Mouse (Mus musculus): ENCODE data around the gene Unc93b1. TPM values are rescaled to one million over a fixed set of nuclear protein-coding genes. Genes with fewer than 3 reads are reported as not detected.

The Unc93b1 gene
- polyA plus RNA-seq, 1 experiment from 2014 or later: 48.1 TPM

DNA sequence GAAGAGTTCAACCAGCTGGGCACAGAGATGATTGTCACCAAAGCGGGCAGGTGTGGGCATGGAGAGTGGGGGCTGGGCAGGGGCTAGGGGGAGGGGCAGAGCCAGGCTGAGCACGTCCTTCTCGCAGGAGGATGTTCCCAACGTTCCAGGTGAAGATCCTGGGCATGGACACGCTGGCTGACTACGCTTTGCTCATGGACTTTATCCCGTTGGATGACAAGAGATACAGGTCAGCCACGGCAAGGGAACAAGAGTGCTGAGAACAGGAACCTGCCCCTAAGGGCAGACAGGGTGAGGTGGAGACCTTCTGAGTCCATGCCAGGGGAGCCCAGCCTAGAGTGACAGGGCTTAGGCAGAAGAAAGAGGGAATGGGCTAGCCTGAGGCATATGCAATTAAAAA, 61.8 kb downstream of the Unc93b1 start:
- ATAC-seq: no peak
- TF ChIP-seq EP300 (IDR thresholded peaks at IDR 0.05; ENCODE audit: low read depth) (no peak), CTCF (IDR thresholded peaks at IDR 0.05; ENCODE audit: low read depth) (no peak)
- no peaks in the 10 kb centered on the region for H3K36me3 ChIP-seq (replicated peaks; ENCODE audit: insufficient read depth, low read length)
- DNase-seq: no peak
- H3K9ac ChIP-seq (replicated peaks): no peak overlapping the region
- H3K4me2 ChIP-seq (ENCODE audit: low read depth, low read length): no peak overlapping the region
- H3K27me3 ChIP-seq (ENCODE audit: insufficient read depth, low read length): no peaks in the 10 kb centered on the region
- no peaks in the 10 kb centered on the region for H3K9me3 ChIP-seq (ENCODE audit: low read length)
- H3K4me3 ChIP-seq (ENCODE audit: low read depth, low read length): no peak overlapping the region
- no peak overlapping the region for H3K27ac ChIP-seq (ENCODE audit: low read depth)
- peaks cover 14% of the 10 kb centered on the region for H3K4me1 ChIP-seq (ENCODE audit: insufficient read depth)
- 63% methylated on average over 8 of the region's 8 CpGs for whole genome bisulfite sequencing (ENCODE audit: insufficient replicate concordance)

DNA sequence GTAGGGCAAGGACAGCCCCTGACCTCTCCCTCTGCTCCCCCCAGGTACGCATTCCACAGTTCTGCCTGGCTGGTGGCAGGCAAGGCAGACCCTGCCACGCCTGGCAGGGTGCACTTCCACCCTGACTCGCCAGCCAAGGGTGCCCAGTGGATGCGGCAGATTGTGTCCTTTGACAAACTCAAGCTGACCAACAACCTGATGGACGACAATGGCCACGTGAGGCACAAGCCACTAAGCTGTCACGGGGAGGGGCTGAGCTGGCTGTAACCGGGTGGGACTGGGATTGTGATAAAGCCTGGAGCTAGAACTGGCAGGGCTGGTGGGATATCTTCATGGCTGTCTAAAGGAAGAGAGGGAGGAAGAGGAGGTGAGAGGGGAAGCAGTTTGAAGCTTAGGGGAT, 62.2 kb downstream of the Unc93b1 start:
- H3K4me2 ChIP-seq (ENCODE audit: low read depth, low read length): no peak overlapping the region
- no peak overlapping the region for H3K27ac ChIP-seq (ENCODE audit: low read depth)
- peaks cover 14% of the 10 kb centered on the region for H3K4me1 ChIP-seq (ENCODE audit: insufficient read depth)
- WGBS (ENCODE audit: insufficient replicate concordance): 59% methylated on average over 8 of the region's 8 CpGs
- ATAC-seq (no peak), DNase-seq (no peak)
- H3K9me3 ChIP-seq (ENCODE audit: low read length): no peaks in the 10 kb centered on the region
- no peak overlapping the region for H3K9ac ChIP-seq (replicated peaks)
- H3K27me3 ChIP-seq (ENCODE audit: insufficient read depth, low read length): no peaks in the 10 kb centered on the region
- TF ChIP-seq CTCF (IDR thresholded peaks at IDR 0.05; ENCODE audit: low read depth): no peak
- no peak for TF ChIP-seq EP300 (IDR thresholded peaks at IDR 0.05; ENCODE audit: low read depth)
- no peak overlapping the region for H3K4me3 ChIP-seq (ENCODE audit: low read depth, low read length)
- no peaks in the 10 kb centered on the region for H3K36me3 ChIP-seq (replicated peaks; ENCODE audit: insufficient read depth, low read length)

- Histone ChIP-seq H3K4me2 (ENCODE audit: low read depth, low read length) (no peak overlapping the region), H3K4me3 (ENCODE audit: low read depth, low read length) (no peak overlapping the region), H3K27ac (ENCODE audit: low read depth) (no peak overlapping the region), H3K4me1 (ENCODE audit: insufficient read depth) (peaks cover 14% of the 10 kb centered on the region), H3K27me3 (ENCODE audit: insufficient read depth, low read length) (no peaks in the 10 kb centered on the region), H3K9ac (replicated peaks) (no peak overlapping the region), H3K36me3 (replicated peaks; ENCODE audit: insufficient read depth, low read length) (no peaks in the 10 kb centered on the region), H3K9me3 (ENCODE audit: low read length) (no peaks in the 10 kb centered on the region)
- TF ChIP-seq EP300 (IDR thresholded peaks at IDR 0.05; ENCODE audit: low read depth) (no peak), CTCF (IDR thresholded peaks at IDR 0.05; ENCODE audit: low read depth) (no peak)
- 83% methylated on average over 8 of the region's 8 CpGs for WGBS (ENCODE audit: insufficient replicate concordance)
- no peak for DNase-seq
- ATAC-seq: no peak
These were observed 63.3 kb downstream of the Unc93b1 start for GRCm38 (mm10) chr19:3998335-3998734.

Other genes starting within 250 kb of the Unc93b1 start
- 2.7 and 3.6 TPM in 2 replicates for gene Lrp5, start 248.6 kb upstream of the Unc93b1 start, polyA plus RNA-seq (2015; fragmentation: Nextera tagmentation; extraction: Ambion mirVana)
- 48.2 and 52.7 TPM in 2 replicates for gene 1810055G02Rik, start 226.9 kb upstream of the Unc93b1 start, polyA plus RNA-seq (2015; fragmentation: Nextera tagmentation; extraction: Ambion mirVana)
- gene Kmt5b, start 167.8 kb upstream of the Unc93b1 start, polyA plus RNA-seq (2015; fragmentation: Nextera tagmentation; extraction: Ambion mirVana): 4.7 and 6.2 TPM in 2 replicates
- 24.8 and 48.6 TPM in 2 replicates for gene Chka, start 83.4 kb upstream of the Unc93b1 start, polyA plus RNA-seq (2015; fragmentation: Nextera tagmentation; extraction: Ambion mirVana)
- 28.1 and 29.7 TPM in 2 replicates for gene Tcirg1, start 28.1 kb upstream of the Unc93b1 start, polyA plus RNA-seq (2015; fragmentation: Nextera tagmentation; extraction: Ambion mirVana)
- gene Ndufs8, start 22.4 kb upstream of the Unc93b1 start, polyA plus RNA-seq (2015; fragmentation: Nextera tagmentation; extraction: Ambion mirVana): 165 and 167 TPM in 2 replicates
- 9.5 TPM in 2 replicates for gene Aldh3b1, start 5.4 kb upstream of the Unc93b1 start, polyA plus RNA-seq (2015; fragmentation: Nextera tagmentation; extraction: Ambion mirVana)
- 0.04 and 0.13 TPM in 2 replicates for gene Aldh3b3, start 23.5 kb downstream of the Unc93b1 start, polyA plus RNA-seq (2015; fragmentation: Nextera tagmentation; extraction: Ambion mirVana)
- gene Aldh3b2, start 37.1 kb downstream of the Unc93b1 start, polyA plus RNA-seq (2015; fragmentation: Nextera tagmentation; extraction: Ambion mirVana): 0.09 and 0.11 TPM in 2 replicates
- gene Acy3, start 51.4 kb downstream of the Unc93b1 start, polyA plus RNA-seq (2015; fragmentation: Nextera tagmentation; extraction: Ambion mirVana): 19.3 and 22.0 TPM in 2 replicates
- not detected in 2 replicates for gene Tbx10, start 57.6 kb downstream of the Unc93b1 start, polyA plus RNA-seq (2015; fragmentation: Nextera tagmentation; extraction: Ambion mirVana)
- gene Nudt8, start 65.4 kb downstream of the Unc93b1 start, polyA plus RNA-seq (2015; fragmentation: Nextera tagmentation; extraction: Ambion mirVana): 22.0 and 23.0 TPM in 2 replicates
- 0.26 and 0.49 TPM in 2 replicates for gene Gm49405, start 65.4 kb downstream of the Unc93b1 start, polyA plus RNA-seq (2015; fragmentation: Nextera tagmentation; extraction: Ambion mirVana)
- 0.36 and 0.74 TPM in 2 replicates for gene Doc2g, start 68.1 kb downstream of the Unc93b1 start, polyA plus RNA-seq (2015; fragmentation: Nextera tagmentation; extraction: Ambion mirVana)
- gene Ndufv1, start 77.6 kb downstream of the Unc93b1 start, polyA plus RNA-seq (2015; fragmentation: Nextera tagmentation; extraction: Ambion mirVana): 171 and 172 TPM in 2 replicates
- gene Gstp1, start 102.8 kb downstream of the Unc93b1 start, polyA plus RNA-seq (2015; fragmentation: Nextera tagmentation; extraction: Ambion mirVana): 428 and 442 TPM in 2 replicates
- 5.8 and 6.4 TPM in 2 replicates for gene Gstp2, start 110.8 kb downstream of the Unc93b1 start, polyA plus RNA-seq (2015; fragmentation: Nextera tagmentation; extraction: Ambion mirVana)
- 64.5 and 67.3 TPM in 2 replicates for gene Gstp3, start 124.4 kb downstream of the Unc93b1 start, polyA plus RNA-seq (2015; fragmentation: Nextera tagmentation; extraction: Ambion mirVana)
- 0.38 and 0.43 TPM in 2 replicates for gene Cabp2, start 146.4 kb downstream of the Unc93b1 start, polyA plus RNA-seq (2015; fragmentation: Nextera tagmentation; extraction: Ambion mirVana)
- 91.2 and 91.9 TPM in 2 replicates for gene Cdk2ap2, start 162.0 kb downstream of the Unc93b1 start, polyA plus RNA-seq (2015; fragmentation: Nextera tagmentation; extraction: Ambion mirVana)
- 6.6 and 7.4 TPM in 2 replicates for gene Pitpnm1, start 164.8 kb downstream of the Unc93b1 start, polyA plus RNA-seq (2015; fragmentation: Nextera tagmentation; extraction: Ambion mirVana)
- 23.1 and 26.8 TPM in 2 replicates for gene Aip, start 190.7 kb downstream of the Unc93b1 start, polyA plus RNA-seq (2015; fragmentation: Nextera tagmentation; extraction: Ambion mirVana)
- gene Gpr152, start 204.6 kb downstream of the Unc93b1 start, polyA plus RNA-seq (2015; fragmentation: Nextera tagmentation; extraction: Ambion mirVana): not detected in 2 replicates
- 0.11 and 0.15 TPM in 2 replicates for gene Cabp4, start 208.8 kb downstream of the Unc93b1 start, polyA plus RNA-seq (2015; fragmentation: Nextera tagmentation; extraction: Ambion mirVana)
- gene Coro1b, start 213.4 kb downstream of the Unc93b1 start, polyA plus RNA-seq (2015; fragmentation: Nextera tagmentation; extraction: Ambion mirVana): 63.0 and 64.4 TPM in 2 replicates
- gene Ptprcap, start 218.4 kb downstream of the Unc93b1 start, polyA plus RNA-seq (2015; fragmentation: Nextera tagmentation; extraction: Ambion mirVana): 35.7 and 35.8 TPM in 2 replicates
- gene Rps6kb2, start 228.2 kb downstream of the Unc93b1 start, polyA plus RNA-seq (2015; fragmentation: Nextera tagmentation; extraction: Ambion mirVana): 22.1 and 23.0 TPM in 2 replicates
- gene Carns1, start 240.3 kb downstream of the Unc93b1 start, polyA plus RNA-seq (2015; fragmentation: Nextera tagmentation; extraction: Ambion mirVana): 0.73 and 0.90 TPM in 2 replicates